Mouse (Mus musculus) bone marrow, adult 2 months (tissue): ENCODE data around the gene Cd72.

ENCODE experiments used
- CTCF ChIP-seq: fragments of 200-500 bp; IDR thresholded peaks from 2 replicates; pipeline ENCODE4 v1.5.1; 2011; ENCODE audit warnings: low read length, control low read depth; ENCODE audit not compliant: control insufficient read depth, insufficient read depth
- POLR2A ChIP-seq: fragments of 200-500 bp; IDR thresholded peaks from 2 replicates; pipeline ENCODE4 v1.6.1; 2011; ENCODE audit warnings: low read depth, mild to moderate bottlenecking, control low read depth, low read length, borderline replicate concordance; ENCODE audit not compliant: control insufficient read depth

- no peak for TF ChIP-seq CTCF
- TF ChIP-seq POLR2A: no peak
Observed at GRCm38 (mm10) chr4:43482591-43482990, 28.2 kb upstream of the Cd72 start.
